Mouse (Mus musculus): ENCODE measurements around the gene Zpbp. TPM values are rescaled to one million over a fixed set of nuclear protein-coding genes. Genes with fewer than 3 reads are reported as not detected.

Zpbp gene
- polyA plus RNA-seq (2016; fragmentation: Nextera tagmentation; extraction: Ambion mirVana), result 0.98 and 1.1 TPM in 2 replicates

DNA sequence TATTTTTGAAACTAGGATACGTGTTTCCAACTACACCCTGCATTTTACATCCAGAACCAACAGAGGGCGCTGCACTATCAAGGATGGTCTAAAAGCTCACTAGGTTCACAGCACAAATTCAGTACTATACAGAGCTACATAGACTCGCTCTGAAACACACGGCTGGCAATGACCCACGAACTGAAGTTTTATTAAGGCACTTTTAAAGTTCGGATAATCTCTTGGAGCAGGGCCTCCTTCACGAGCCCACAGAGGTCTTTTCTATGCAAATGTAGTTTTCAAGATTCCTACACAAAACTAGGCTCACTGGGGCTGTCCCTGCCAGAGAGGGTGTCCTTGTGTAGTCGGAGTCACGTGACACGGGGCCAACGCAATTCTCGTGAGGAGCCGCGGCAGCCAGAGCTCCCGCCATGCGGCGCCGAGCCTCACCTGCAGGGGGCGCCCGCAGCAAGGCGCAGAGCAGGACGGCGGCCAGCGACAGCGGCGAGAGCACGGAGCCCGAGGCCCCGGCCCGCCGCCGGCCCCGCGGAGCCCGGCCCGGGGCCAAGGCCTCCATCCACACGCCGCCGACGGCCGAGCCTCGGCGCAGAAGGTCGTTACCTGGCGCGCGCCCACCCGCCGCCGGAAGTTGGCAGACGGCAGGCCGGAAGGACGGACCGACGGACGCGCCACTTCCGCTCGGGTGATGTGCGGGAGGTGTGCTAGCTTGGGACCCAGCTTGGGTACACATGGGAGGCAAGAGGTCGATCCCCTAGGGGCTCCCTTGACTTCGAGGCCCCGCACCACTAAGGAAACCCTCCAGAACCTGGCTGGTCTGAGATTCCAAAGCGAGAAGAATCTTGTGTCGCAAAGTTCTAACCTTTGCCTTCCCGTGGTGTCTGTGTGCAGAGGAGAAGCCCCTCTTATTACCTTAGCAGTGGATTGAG lies at the start of gene Zpbp, which contains the start of gene Spata48:
Gene Zpbp (minus strand): TSS at position 774 of the 926 bp plus-strand sequence.
Gene Spata48 (plus strand): TSS at position 460 of the 926 bp plus-strand sequence.
- Histone ChIP-seq H3K9ac (peak within 1 kb of the TSS; percentile 63), H3K4me1 (no peaks in the 10 kb centered on the region; the same call in 1 of the 2 replicates), H3K27me3 (no peaks in the 10 kb centered on the region), H3K27ac (peak within 1 kb of the TSS; percentile 80), H3K36me3 (no peaks in the 10 kb centered on the region), H3K4me2 (replicated peaks) (peak within 1 kb of the TSS; percentile 63), H3K4me3 (peak within 1 kb of the TSS; percentile 63), H3K9me3 (no peaks in the 10 kb centered on the region)
- ATAC-seq (ENCODE audit: insufficient number of reproducible peaks, insufficient read depth, low FRiP score, low TSS enrichment), result peak; percentile 95
- 3% methylated on average over 66 of the region's 66 CpGs for WGBS

DNA sequence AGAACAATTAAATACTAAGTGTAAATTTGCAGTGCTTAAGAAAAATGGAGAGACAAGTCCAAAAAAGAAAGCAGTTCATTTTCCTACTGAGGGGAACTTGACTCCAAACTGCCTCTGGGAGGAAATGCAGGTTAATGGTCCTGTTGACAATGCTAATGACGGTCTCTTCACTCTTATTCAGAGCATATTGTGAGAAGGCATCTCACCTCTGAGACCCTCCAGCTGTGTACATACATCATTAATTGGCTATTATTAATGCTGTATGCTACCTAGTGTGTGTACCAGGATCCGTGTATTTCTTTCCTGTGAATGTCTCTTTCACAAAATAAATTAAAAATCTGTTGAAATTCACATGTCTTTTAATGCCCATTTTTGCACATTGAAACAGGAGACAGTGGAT lies 47.2 kb upstream of the Zpbp start:
- Histone ChIP-seq H3K4me2 (replicated peaks) (no peak overlapping the region), H3K36me3 (no peaks in the 10 kb centered on the region), H3K4me3 (no peak overlapping the region), H3K4me1 (no peaks in the 10 kb centered on the region), H3K27me3 (no peaks in the 10 kb centered on the region), H3K9ac (no peak overlapping the region), H3K9me3 (no peaks in the 10 kb centered on the region), H3K27ac (no peak overlapping the region)
- no peak for ATAC-seq (ENCODE audit: insufficient number of reproducible peaks, insufficient read depth, low FRiP score, low TSS enrichment)
- WGBS, result 65% methylated on average over 2 of the region's 2 CpGs

- H3K9me3 ChIP-seq, result no peaks in the 10 kb centered on the region
- 84% methylated on average over 2 of the region's 2 CpGs for WGBS
- no peak for ATAC-seq (ENCODE audit: insufficient number of reproducible peaks, insufficient read depth, low FRiP score, low TSS enrichment)
These were observed 44.0 kb upstream of the Zpbp start for GRCm38 (mm10) chr11:11506187-11506586.

DNA sequence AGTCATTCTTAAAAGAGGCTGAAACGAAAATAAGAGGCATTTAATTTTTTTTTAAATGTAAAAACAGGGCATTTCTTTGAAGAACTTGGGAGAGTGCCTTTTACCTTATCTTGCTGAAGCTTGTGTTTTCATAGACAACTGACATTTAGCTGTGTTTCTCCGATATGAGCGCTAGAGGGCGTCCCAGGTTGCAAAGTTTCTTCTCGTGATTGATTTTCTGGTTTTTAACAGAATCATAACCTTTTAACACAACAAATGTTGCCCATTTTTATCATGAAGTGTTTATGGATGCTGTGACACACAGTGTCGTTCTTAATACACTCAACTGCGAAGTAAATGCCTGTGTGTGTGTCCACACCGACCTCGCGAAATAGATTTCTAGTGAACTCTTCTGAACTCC lies 37.7 kb upstream of the Zpbp start:
- 18% methylated on average over 10 of the region's 10 CpGs for WGBS
- H3K9ac ChIP-seq, result no peak overlapping the region
- H3K27me3 ChIP-seq, result no peaks in the 10 kb centered on the region
- no peak overlapping the region for H3K4me3 ChIP-seq
- H3K36me3 ChIP-seq, result no peaks in the 10 kb centered on the region
- ATAC-seq (ENCODE audit: insufficient number of reproducible peaks, insufficient read depth, low FRiP score, low TSS enrichment), result no peak
- H3K4me2 ChIP-seq (replicated peaks), result no peak overlapping the region
- no peaks in the 10 kb centered on the region for H3K4me1 ChIP-seq
- no peaks in the 10 kb centered on the region for H3K9me3 ChIP-seq
- H3K27ac ChIP-seq, result no peak overlapping the region

More at GRCm38 (mm10) chr11:11506187-11506586, 44.0 kb upstream of the Zpbp start:
- no peak overlapping the region for H3K4me3 ChIP-seq
- H3K4me2 ChIP-seq (replicated peaks), result no peak overlapping the region
- no peak overlapping the region for H3K9ac ChIP-seq
- H3K27ac ChIP-seq, result no peak overlapping the region
- H3K36me3 ChIP-seq, result no peaks in the 10 kb centered on the region
- H3K4me1 ChIP-seq, result no peaks in the 10 kb centered on the region
- no peaks in the 10 kb centered on the region for H3K27me3 ChIP-seq

DNA sequence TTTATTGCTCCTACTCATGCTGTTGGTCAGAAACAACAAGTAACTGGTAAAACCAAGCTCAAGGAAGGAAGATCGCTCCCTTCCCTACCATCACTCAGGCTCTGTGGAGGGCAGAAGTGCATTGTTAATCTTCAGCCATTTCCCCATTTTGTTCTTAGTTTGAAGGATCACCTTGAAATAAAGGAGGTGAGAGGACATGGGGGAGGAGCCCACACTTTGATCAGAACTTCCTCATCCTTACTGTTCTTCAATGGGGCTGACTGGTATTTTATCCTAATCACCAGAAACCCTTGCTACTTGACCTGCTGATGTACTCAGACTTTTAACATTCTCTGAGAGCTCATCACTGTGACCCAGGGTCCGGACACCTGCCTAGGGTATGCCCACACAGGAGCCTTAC lies 33.5 kb upstream of the Zpbp start:
- Histone ChIP-seq H3K9me3 (no peaks in the 10 kb centered on the region), H3K9ac (no peak overlapping the region), H3K27me3 (no peaks in the 10 kb centered on the region), H3K4me3 (no peak overlapping the region), H3K27ac (no peak overlapping the region), H3K36me3 (no peaks in the 10 kb centered on the region), H3K4me1 (no peaks in the 10 kb centered on the region), H3K4me2 (replicated peaks) (no peak overlapping the region)
- no peak for ATAC-seq (ENCODE audit: insufficient number of reproducible peaks, insufficient read depth, low FRiP score, low TSS enrichment)
- 89% methylated on average over 2 of the region's 2 CpGs for WGBS

GRCm38 (mm10) chr11:11492044-11492443 lies 29.8 kb upstream of the Zpbp start:
- Histone ChIP-seq H3K4me2 (replicated peaks) (no peak overlapping the region), H3K4me1 (no peaks in the 10 kb centered on the region), H3K9me3 (no peaks in the 10 kb centered on the region), H3K4me3 (no peak overlapping the region), H3K27me3 (no peaks in the 10 kb centered on the region), H3K36me3 (no peaks in the 10 kb centered on the region), H3K27ac (no peak overlapping the region), H3K9ac (no peak overlapping the region)
- 72% methylated on average over 5 of the region's 5 CpGs for WGBS
- ATAC-seq (ENCODE audit: insufficient number of reproducible peaks, insufficient read depth, low FRiP score, low TSS enrichment), result no peak

DNA sequence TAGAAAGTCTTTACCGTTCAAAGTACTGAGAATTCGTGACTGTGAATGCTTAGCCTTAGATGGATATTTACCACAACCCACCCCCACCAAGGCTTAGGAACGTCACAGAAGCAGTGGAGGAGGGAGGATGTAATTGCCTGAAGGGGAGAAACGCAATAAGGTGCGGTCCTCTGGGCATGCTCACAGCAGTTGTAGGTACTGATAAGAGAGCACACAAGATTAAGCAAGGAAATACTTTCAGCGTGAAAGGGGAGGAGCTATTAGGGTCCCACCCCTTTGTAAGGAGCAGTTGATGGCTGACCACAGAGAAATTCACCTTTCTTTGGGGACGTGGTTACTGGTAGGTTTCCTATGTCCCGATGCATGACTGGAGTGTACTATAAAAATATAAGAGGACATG lies 22.2 kb upstream of the Zpbp start:
- no peaks in the 10 kb centered on the region for H3K9me3 ChIP-seq
- no peaks in the 10 kb centered on the region for H3K4me1 ChIP-seq
- H3K27me3 ChIP-seq, result no peaks in the 10 kb centered on the region
- no peak overlapping the region for H3K27ac ChIP-seq
- H3K9ac ChIP-seq, result no peak overlapping the region
- H3K4me2 ChIP-seq (replicated peaks), result no peak overlapping the region
- H3K4me3 ChIP-seq, result no peak overlapping the region
- no peaks in the 10 kb centered on the region for H3K36me3 ChIP-seq
- no peak for ATAC-seq (ENCODE audit: insufficient number of reproducible peaks, insufficient read depth, low FRiP score, low TSS enrichment)
- 56% methylated on average over 8 of the region's 8 CpGs for WGBS

DNA sequence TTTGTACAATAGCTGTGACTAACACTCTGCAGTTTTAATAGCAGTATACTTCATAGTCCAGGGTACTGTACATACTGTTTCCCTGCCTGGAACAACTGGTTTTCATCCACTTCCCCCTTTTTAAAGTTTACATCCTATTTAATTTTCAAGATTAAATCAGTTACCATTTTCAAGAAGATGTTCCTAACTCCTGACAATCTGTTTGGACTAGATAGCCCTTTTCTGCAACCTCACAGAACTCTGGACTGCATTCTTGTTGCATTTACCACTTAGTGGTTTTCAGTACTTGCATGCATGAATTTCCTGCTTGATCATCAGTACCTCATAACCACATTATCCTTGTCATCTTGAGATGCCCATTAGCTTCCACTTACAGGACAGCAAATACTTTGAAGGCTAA lies 6.7 kb upstream of the Zpbp start:
- no peak for ATAC-seq (ENCODE audit: insufficient number of reproducible peaks, insufficient read depth, low FRiP score, low TSS enrichment)
- Histone ChIP-seq H3K27ac (no peak overlapping the region), H3K4me1 (no peaks in the 10 kb centered on the region), H3K9ac (no peak overlapping the region), H3K36me3 (no peaks in the 10 kb centered on the region), H3K4me3 (no peak overlapping the region), H3K9me3 (no peaks in the 10 kb centered on the region), H3K27me3 (no peaks in the 10 kb centered on the region), H3K4me2 (replicated peaks) (no peak overlapping the region)

DNA sequence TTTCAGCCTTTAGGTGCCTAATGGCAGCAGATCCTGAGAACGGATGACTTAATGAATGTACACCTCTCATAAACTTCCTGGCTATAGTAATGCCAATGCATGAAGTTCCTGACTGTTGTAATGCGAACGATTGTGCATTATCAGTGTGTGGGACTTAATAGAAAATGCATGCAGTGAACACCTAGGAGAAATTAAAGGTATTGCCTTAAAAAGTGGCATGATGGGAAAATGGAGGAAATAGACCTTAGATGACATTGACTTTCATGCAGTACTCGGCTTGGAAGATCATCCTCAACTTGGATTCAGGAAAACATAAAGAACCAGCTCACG lies 318 bp upstream of the Zpbp start:
- H3K4me3 ChIP-seq, result peak overlapping the region; percentile 63
- no peak overlapping the region for H3K27ac ChIP-seq
- no peaks in the 10 kb centered on the region for H3K9me3 ChIP-seq
- 84% methylated on average over 5 of the region's 5 CpGs for WGBS
- ATAC-seq (ENCODE audit: insufficient number of reproducible peaks, insufficient read depth, low FRiP score, low TSS enrichment), result no peak
- H3K4me2 ChIP-seq (replicated peaks), result peak overlapping the region; percentile 63
- H3K9ac ChIP-seq, result peak overlapping the region; percentile 63; the same call in 1 of the 2 replicates
- H3K4me1 ChIP-seq, result no peaks in the 10 kb centered on the region; the same call in 1 of the 2 replicates
- no peaks in the 10 kb centered on the region for H3K36me3 ChIP-seq
- H3K27me3 ChIP-seq, result no peaks in the 10 kb centered on the region

DNA sequence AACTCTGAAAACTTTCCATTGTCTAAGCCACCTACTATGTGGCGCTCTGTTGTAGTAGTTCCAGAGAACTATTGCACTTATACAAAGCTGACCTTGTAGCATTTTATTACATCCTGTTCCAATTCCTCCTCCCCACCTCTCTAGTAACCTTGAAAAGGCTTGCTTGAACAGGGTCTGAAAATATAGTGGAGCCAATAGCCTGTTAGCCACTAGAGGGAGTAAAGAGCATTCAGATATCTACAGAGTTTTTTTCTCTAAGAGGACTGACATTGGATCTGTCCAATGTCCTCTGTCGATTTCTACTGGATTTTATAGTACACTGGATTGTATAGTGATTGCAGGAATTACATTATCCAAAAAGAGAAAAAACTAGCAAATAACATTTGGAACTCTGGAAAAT lies 7.2 kb downstream of the Zpbp start:
- WGBS, result 30% methylated on average over 2 of the region's 2 CpGs
- ATAC-seq (ENCODE audit: insufficient number of reproducible peaks, insufficient read depth, low FRiP score, low TSS enrichment), result no peak
- Histone ChIP-seq H3K36me3 (no peaks in the 10 kb centered on the region), H3K4me2 (replicated peaks) (no peak overlapping the region), H3K4me3 (no peak overlapping the region), H3K27ac (no peak overlapping the region), H3K9me3 (no peaks in the 10 kb centered on the region), H3K27me3 (no peaks in the 10 kb centered on the region), H3K9ac (no peak overlapping the region), H3K4me1 (no peaks in the 10 kb centered on the region)

DNA sequence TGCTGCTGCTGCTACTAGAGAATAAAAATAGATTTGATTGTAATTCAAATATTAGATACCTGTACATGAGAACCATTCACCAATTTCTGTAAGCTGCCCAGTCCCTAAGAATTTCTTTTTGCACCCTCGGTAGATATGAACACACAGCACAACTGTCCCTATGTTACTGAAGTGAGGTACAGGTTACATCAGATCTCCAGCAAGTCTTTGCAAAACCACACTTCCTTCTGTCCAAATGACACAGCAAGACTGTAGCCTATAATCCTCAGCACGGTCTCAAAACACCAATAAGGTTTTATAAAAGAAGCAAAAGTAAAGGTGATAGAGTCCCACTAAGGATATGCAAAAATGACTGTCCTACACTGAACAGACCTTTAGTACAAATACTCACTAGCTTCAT lies 44.9 kb downstream of the Zpbp start:
- no peak overlapping the region for H3K4me2 ChIP-seq (replicated peaks)
- H3K9ac ChIP-seq, result no peak overlapping the region
- H3K9me3 ChIP-seq, result no peaks in the 10 kb centered on the region
- ATAC-seq (ENCODE audit: insufficient number of reproducible peaks, insufficient read depth, low FRiP score, low TSS enrichment), result no peak
- WGBS, result 79% methylated on average over 2 of the region's 2 CpGs
- H3K4me1 ChIP-seq, result no peaks in the 10 kb centered on the region
- H3K4me3 ChIP-seq, result no peak overlapping the region
- H3K27ac ChIP-seq, result no peak overlapping the region
- H3K36me3 ChIP-seq, result no peaks in the 10 kb centered on the region
- no peaks in the 10 kb centered on the region for H3K27me3 ChIP-seq

- WGBS, result 75% methylated on average over 5 of the region's 5 CpGs
- ATAC-seq (ENCODE audit: insufficient number of reproducible peaks, insufficient read depth, low FRiP score, low TSS enrichment), result no peak
- no peak overlapping the region for H3K4me2 ChIP-seq (replicated peaks)
These were observed 48.0 kb downstream of the Zpbp start for GRCm38 (mm10) chr11:11414188-11414587.

More at GRCm38 (mm10) chr11:11414188-11414587, 48.0 kb downstream of the Zpbp start:
- no peaks in the 10 kb centered on the region for H3K9me3 ChIP-seq
- H3K36me3 ChIP-seq, result no peaks in the 10 kb centered on the region
- H3K27ac ChIP-seq, result no peak overlapping the region
- no peaks in the 10 kb centered on the region for H3K27me3 ChIP-seq
- H3K9ac ChIP-seq, result no peak overlapping the region
- H3K4me3 ChIP-seq, result no peak overlapping the region
- no peaks in the 10 kb centered on the region for H3K4me1 ChIP-seq

All from embryonic facial prominence, embryonic 12.5 days (tissue).